In genomic region chr7:130247831-130248230, GRCm38 (mm10) we compare ENCODE assay signal across 20 mouse cellular contexts.
DNase-seq lines count a peak whose midpoint lies in the region; ATAC-seq and TF ChIP-seq lines count a peak whose summit lies in the region.
"Had no signal": no experiment of that assay in that cellular context is flagged by ENCODE, and none has a peak within 500 bp of the region (broad histone marks: within the 10 kb centered on the region; RNA-seq: fewer than 3 reads in every experiment).

No protein-coding gene starts in this region.

- no peak overlapping the region for H3K9ac ChIP-seq in hindbrain, postnatal 0 days (replicated peaks; ENCODE audit: low read length)
- H3K9ac ChIP-seq in lung, embryonic 14.5 days: no peak overlapping the region
- no peak overlapping the region for H3K9ac ChIP-seq in embryonic facial prominence, embryonic 14.5 days (ENCODE audit: low read depth, low read length)
- no peak overlapping the region for H3K9ac ChIP-seq in stomach, embryonic 15.5 days
- H3K9ac ChIP-seq: forebrain, embryonic 13.5 days; hindbrain, embryonic 13.5 days; midbrain, embryonic 15.5 days had no signal

- H3K9me3 ChIP-seq in hindbrain, embryonic 10.5 days: no peaks in the 10 kb centered on the region
- no peaks in the 10 kb centered on the region for H3K9me3 ChIP-seq in hindbrain, postnatal 0 days (ENCODE audit: low read length)
- no peaks in the 10 kb centered on the region for H3K9me3 ChIP-seq in lung, embryonic 14.5 days (ENCODE audit: low read depth, low read length)
- H3K9me3 ChIP-seq in embryonic facial prominence, embryonic 14.5 days (ENCODE audit: control insufficient read depth, low read length): no peaks in the 10 kb centered on the region
- H3K9me3 ChIP-seq in stomach, embryonic 15.5 days: no peaks in the 10 kb centered on the region
- H3K9me3 ChIP-seq: forebrain, embryonic 13.5 days; hindbrain, embryonic 13.5 days; midbrain, embryonic 15.5 days had no signal

- H3K4me1 ChIP-seq in hindbrain, embryonic 10.5 days (replicated peaks): peaks cover 92% of the 10 kb centered on the region
- peaks cover 5% of the 10 kb centered on the region; the same call in 1 of the 2 replicates for H3K4me1 ChIP-seq in hindbrain, postnatal 0 days (ENCODE audit: insufficient read depth, low read length)
- peaks cover 53% of the 10 kb centered on the region for H3K4me1 ChIP-seq in lung, embryonic 14.5 days (ENCODE audit: insufficient read depth)
- H3K4me1 ChIP-seq in lung, adult 2 months (ENCODE audit: control insufficient read depth, insufficient read depth, low read length): peaks cover 34% of the 10 kb centered on the region
- peaks cover 76% of the 10 kb centered on the region for H3K4me1 ChIP-seq in embryonic facial prominence, embryonic 14.5 days (ENCODE audit: control insufficient read depth, insufficient read depth, low read length)
- H3K4me1 ChIP-seq in stomach, embryonic 15.5 days: peaks cover 80% of the 10 kb centered on the region

- TF ChIP-seq CTCF in hindbrain, postnatal 0 days (IDR thresholded peaks at IDR 0.05; ENCODE audit: low read depth): no peak
- TF ChIP-seq CTCF in lung, embryonic 14.5 days (IDR thresholded peaks at IDR 0.05; ENCODE audit: low read depth): no peak
- TF ChIP-seq CTCF in lung, adult 2 months (IDR thresholded peaks at IDR 0.05; ENCODE audit: insufficient read depth, low read length): no peak

- H3K27ac ChIP-seq in hindbrain, embryonic 10.5 days: peak overlapping the region; percentile 30; the same call in 1 of the 2 replicates
- no peak overlapping the region for H3K27ac ChIP-seq in hindbrain, postnatal 0 days
- H3K27ac ChIP-seq in lung, embryonic 14.5 days (ENCODE audit: low read depth): 0 out of 2 replicates have a peak overlapping the region, but pooled peaks have one; percentile 37
- H3K27ac ChIP-seq in embryonic facial prominence, embryonic 14.5 days (replicated peaks; ENCODE audit: low read depth, low read length): 0 out of 2 replicates have a peak overlapping the region, but pooled peaks have one; percentile 31
- H3K27ac ChIP-seq in stomach, embryonic 15.5 days: peak overlapping the region; percentile 71; the same call in 1 of the 2 replicates
- H3K27ac ChIP-seq: forebrain, embryonic 13.5 days; gastrocnemius, adult 2 months; hindbrain, embryonic 13.5 days; midbrain, embryonic 15.5 days had no signal

- peaks cover 5% of the 10 kb centered on the region; the same call in 1 of the 2 replicates for H3K27me3 ChIP-seq in hindbrain, embryonic 10.5 days (ENCODE audit: insufficient read depth, poor library complexity, severe bottlenecking)
- H3K27me3 ChIP-seq in hindbrain, postnatal 0 days (ENCODE audit: insufficient read depth, low read length): no peaks in the 10 kb centered on the region
- no peaks in the 10 kb centered on the region for H3K27me3 ChIP-seq in lung, embryonic 14.5 days (ENCODE audit: insufficient read depth, low read length)
- H3K27me3 ChIP-seq in embryonic facial prominence, embryonic 14.5 days (replicated peaks; ENCODE audit: control insufficient read depth, insufficient read depth, low read length): no peaks in the 10 kb centered on the region
- H3K27me3 ChIP-seq in stomach, embryonic 15.5 days (replicated peaks): no peaks in the 10 kb centered on the region
- H3K27me3 ChIP-seq: hindbrain, embryonic 13.5 days; midbrain, embryonic 15.5 days had no signal

- no peak overlapping the region for H3K4me2 ChIP-seq in hindbrain, postnatal 0 days (ENCODE audit: low read depth, low read length)
- peak overlapping the region; percentile 21; the same call in 1 of the 2 replicates for H3K4me2 ChIP-seq in lung, embryonic 14.5 days
- no peak overlapping the region for H3K4me2 ChIP-seq in embryonic facial prominence, embryonic 14.5 days (ENCODE audit: low read depth, low read length)
- peak overlapping the region; percentile 4; the same call in 1 of the 2 replicates for H3K4me2 ChIP-seq in stomach, embryonic 15.5 days
- H3K4me2 ChIP-seq: forebrain, embryonic 13.5 days; hindbrain, embryonic 13.5 days; liver, embryonic 11.5 days; midbrain, embryonic 15.5 days had no signal

- H3K36me3 ChIP-seq in hindbrain, embryonic 10.5 days: peaks cover 25% of the 10 kb centered on the region
- no peaks in the 10 kb centered on the region for H3K36me3 ChIP-seq in hindbrain, postnatal 0 days (ENCODE audit: insufficient read depth, low read length)
- H3K36me3 ChIP-seq in lung, embryonic 14.5 days (ENCODE audit: insufficient read depth): peaks cover 17% of the 10 kb centered on the region; the same call in 1 of the 2 replicates
- H3K36me3 ChIP-seq in embryonic facial prominence, embryonic 14.5 days (ENCODE audit: control insufficient read depth, insufficient read depth, low read length): no peaks in the 10 kb centered on the region
- H3K36me3 ChIP-seq in stomach, embryonic 15.5 days: no peaks in the 10 kb centered on the region
- H3K36me3 ChIP-seq: hindbrain, embryonic 13.5 days; midbrain, embryonic 15.5 days had no signal

- TF ChIP-seq POLR2A in lung, adult 2 months (IDR thresholded peaks at IDR 0.05; ENCODE audit: borderline replicate concordance, extremely low read depth, low read depth, low read length): no peak

- H3K4me3 ChIP-seq in hindbrain, embryonic 10.5 days: no peak overlapping the region
- no peak overlapping the region for H3K4me3 ChIP-seq in hindbrain, postnatal 0 days (ENCODE audit: low read length)
- no peak overlapping the region for H3K4me3 ChIP-seq in lung, embryonic 14.5 days (ENCODE audit: low read depth, low read length)
- no peak overlapping the region for H3K4me3 ChIP-seq in lung, adult 2 months (replicated peaks; ENCODE audit: extremely low read depth, low read depth, low read length)
- H3K4me3 ChIP-seq in embryonic facial prominence, embryonic 14.5 days (ENCODE audit: low read depth, low read length): no peak overlapping the region
- no peak overlapping the region for H3K4me3 ChIP-seq in stomach, embryonic 15.5 days (replicated peaks)
- H3K4me3 ChIP-seq: forebrain, embryonic 13.5 days; gastrocnemius, adult 2 months; hindbrain, embryonic 13.5 days; midbrain, embryonic 15.5 days; myocyte had no signal

- WGBS in hindbrain, embryonic 10.5 days: 88% methylated on average over 10 of the region's 10 CpGs
- WGBS in hindbrain, postnatal 0 days: 62% methylated on average over 10 of the region's 10 CpGs
- 44% methylated on average over 10 of the region's 10 CpGs for WGBS in lung, embryonic 14.5 days
- WGBS in lung, adult 2 months: 64% methylated on average over 10 of the region's 10 CpGs
- 56% methylated on average over 10 of the region's 10 CpGs for WGBS in embryonic facial prominence, embryonic 14.5 days
- 50% methylated on average over 10 of the region's 10 CpGs for WGBS in stomach, embryonic 15.5 days

- ATAC-seq in hindbrain, postnatal 0 days: no peak
- no peak for ATAC-seq in lung, embryonic 14.5 days (ENCODE audit: insufficient read depth)
- ATAC-seq in embryonic facial prominence, embryonic 14.5 days (ENCODE audit: low read depth): no peak
- ATAC-seq in stomach, embryonic 15.5 days (ENCODE audit: insufficient read depth, low FRiP score, low read depth): no peak
- ATAC-seq: CD4-positive, CD25-positive, alpha-beta regulatory T cell, adult 4 months; forebrain, embryonic 13.5 days; inflammation-experienced regulatory T-cells, adult 6 months; midbrain, embryonic 15.5 days had no signal

- no peak for DNase-seq in hindbrain, embryonic 10.5 days (ENCODE audit: low spot score)
- no peak for DNase-seq in hindbrain, postnatal 0 days (ENCODE audit: low spot score)
- no peak for DNase-seq in lung, embryonic 14.5 days
- DNase-seq in lung, adult 2 months: no peak
- DNase-seq in embryonic facial prominence, embryonic 14.5 days (ENCODE audit: low spot score): no peak
- no peak for DNase-seq in natural killer cell, adult 2 months (ENCODE audit: low spot score in 2 of 2)
- DNase-seq: adrenal gland, postnatal 36 days; cerebellum, adult 9-11 months; gastrocnemius, adult 2 months; kidney, postnatal 4 days; left cerebral cortex, postnatal 4 days; thymus, postnatal 14 days had no signal

Comparison
In these comparisons a context has a peak if more than half of its experiments do, and no peak if none do; other contexts are left out.
1. H3K4me2 ChIP-seq: peak in lung, embryonic 14.5 days (single experiment) and stomach, embryonic 15.5 days (single experiment); none in hindbrain, postnatal 0 days (single experiment) and embryonic facial prominence, embryonic 14.5 days (single experiment).